Mouse (Mus musculus) neural tube, embryonic 13.5 days (tissue): ENCODE measurements around the gene Tmprss11f. TPM values are rescaled to one million over a fixed set of nuclear protein-coding genes. Genes with fewer than 3 reads are reported as not detected.
"Not testable (repeated sequence)": the region's sequence is repeated elsewhere in the genome, so short reads cannot be mapped to it uniquely, and the experiment has no call there.

ENCODE experiments used
- ATAC-seq: fragments of 200-750 bp; cut with Nextera tagmentation; 2 replicates; pipeline ENCODE4 v1.8.0; 2017; ENCODE audit warnings: low read depth, mild to moderate bottlenecking, moderate TSS enrichment, moderate library complexity
- H3K27ac ChIP-seq: fragments of 300-500 bp; sonication (generic); replicated peaks from 2 replicates; pipeline ENCODE4 v1.5.1; 2015; ENCODE audit warnings: moderate library complexity, mild to moderate bottlenecking, inconsistent platforms
- H3K27me3 ChIP-seq: fragments of 300-500 bp; sonication (generic); 2 replicates; pipeline ENCODE4 v1.6.1; 2015; ENCODE audit warnings: mild to moderate bottlenecking, inconsistent platforms
- H3K36me3 ChIP-seq: fragments of 300-500 bp; sonication (generic); 2 replicates; pipeline ENCODE4 v1.6.1; 2015; ENCODE audit warnings: mild to moderate bottlenecking, inconsistent platforms
- H3K4me1 ChIP-seq: fragments of 300-500 bp; sonication (generic); replicated peaks from 2 replicates; pipeline ENCODE4 v1.6.1; 2015; ENCODE audit warnings: inconsistent platforms
- H3K4me2 ChIP-seq: fragments of 300-500 bp; sonication (generic); 2 replicates; pipeline ENCODE4 v1.6.1; 2015; ENCODE audit warnings: inconsistent platforms, mild to moderate bottlenecking, moderate library complexity
- H3K4me3 ChIP-seq: fragments of 300-500 bp; sonication (generic); 2 replicates; pipeline ENCODE4 v1.5.1; 2015; ENCODE audit warnings: mild to moderate bottlenecking, inconsistent platforms
- H3K9ac ChIP-seq: fragments of 300-500 bp; sonication (generic); 2 replicates; pipeline ENCODE4 v1.6.1; 2015; ENCODE audit warnings: moderate library complexity, mild to moderate bottlenecking, inconsistent platforms
- H3K9me3 ChIP-seq: fragments of 300-500 bp; sonication (generic); 2 replicates; pipeline ENCODE4 v1.6.1; 2016; ENCODE audit warnings: inconsistent platforms
- WGBS: fragments of 180-500 bp; shearing (Covaris S2); methylation state at CpG from one replicate; pipeline ENCODE4 v1.1.7; 2015; 5-methylcytosine and 5-hydroxymethylcytosine counted together
- polyA plus RNA-seq: library from polyadenylated mRNA; unstranded; fragments of >200 nt; fragmentation: Nextera tagmentation; extraction: Ambion mirVana; gene quantifications from 2 replicates; pipeline ENCODE4 v1.2.1, GENCODE M21; 2015

The Tmprss11f gene
- polyA plus RNA-seq, result not detected in 2 replicates

GRCm38 (mm10) chr5:86632324-86632723 lies at the start of gene Tmprss11f:
Gene Tmprss11f, minus strand, starts transcription at chr5:86632424.
- Histone ChIP-seq H3K27ac (no peak within 1 kb of the TSS), H3K4me1 (no peaks in the 10 kb centered on the region), H3K4me3 (no peak within 1 kb of the TSS), H3K4me2 (no peak within 1 kb of the TSS), H3K36me3 (no peaks in the 10 kb centered on the region), H3K27me3 (no peaks in the 10 kb centered on the region), H3K9me3 (no peaks in the 10 kb centered on the region), H3K9ac (no peak within 1 kb of the TSS)
- no peak for ATAC-seq
- 72% methylated on average over 5 of the region's 5 CpGs for WGBS

GRCm38 (mm10) chr5:86676262-86676661 lies 44.0 kb upstream of the Tmprss11f start, which contains the start of gene Tmprss11b:
Gene Tmprss11b, minus strand, starts transcription at chr5:86676362.
- H3K27me3 ChIP-seq, result no peaks in the 10 kb centered on the region
- no peak for ATAC-seq
- H3K9ac ChIP-seq, result no peak within 1 kb of the TSS
- H3K4me1 ChIP-seq, result no peaks in the 10 kb centered on the region
- no peak within 1 kb of the TSS for H3K27ac ChIP-seq
- no peak within 1 kb of the TSS for H3K4me3 ChIP-seq
- no peaks in the 10 kb centered on the region for H3K9me3 ChIP-seq
- H3K4me2 ChIP-seq, result no peak within 1 kb of the TSS
- H3K36me3 ChIP-seq, result no peaks in the 10 kb centered on the region
- WGBS, result 83% methylated on average over 5 of the region's 5 CpGs

- H3K27ac ChIP-seq, H3K4me3 ChIP-seq, H3K27me3 ChIP-seq, H3K9ac ChIP-seq, H3K9me3 ChIP-seq, H3K36me3 ChIP-seq, H3K4me1 ChIP-seq, ATAC-seq, H3K4me2 ChIP-seq: not testable (repeated sequence)
- WGBS, result 30% methylated on average over 4 of the region's 4 CpGs
These were observed 17.0 kb upstream of the Tmprss11f start for GRCm38 (mm10) chr5:86649185-86649584.

- Histone ChIP-seq H3K27me3 (no peaks in the 10 kb centered on the region), H3K4me3 (no peak overlapping the region), H3K9ac (no peak overlapping the region), H3K4me1 (no peaks in the 10 kb centered on the region), H3K27ac (no peak overlapping the region), H3K36me3 (no peaks in the 10 kb centered on the region), H3K4me2 (no peak overlapping the region), H3K9me3 (no peaks in the 10 kb centered on the region)
- no peak for ATAC-seq
- 63% methylated on average over 3 of the region's 3 CpGs for WGBS
These were observed 8.6 kb upstream of the Tmprss11f start for GRCm38 (mm10) chr5:86640795-86641194.

- no peak for ATAC-seq
- no peak overlapping the region for H3K4me3 ChIP-seq
- WGBS, result 86% methylated on average over 2 of the region's 2 CpGs
- H3K4me1 ChIP-seq, result no peaks in the 10 kb centered on the region
- H3K36me3 ChIP-seq, result no peaks in the 10 kb centered on the region
- H3K9me3 ChIP-seq, result no peaks in the 10 kb centered on the region
- H3K4me2 ChIP-seq, result no peak overlapping the region
- H3K27ac ChIP-seq, result no peak overlapping the region
- no peak overlapping the region for H3K9ac ChIP-seq
- H3K27me3 ChIP-seq, result no peaks in the 10 kb centered on the region
These were observed 1.5 kb downstream of the Tmprss11f start for GRCm38 (mm10) chr5:86630700-86631099.

GRCm38 (mm10) chr5:86621778-86622177 lies 10.4 kb downstream of the Tmprss11f start:
- Histone ChIP-seq H3K4me3 (no peak overlapping the region), H3K36me3 (no peaks in the 10 kb centered on the region), H3K27me3 (no peaks in the 10 kb centered on the region), H3K4me2 (no peak overlapping the region), H3K27ac (no peak overlapping the region), H3K4me1 (no peaks in the 10 kb centered on the region), H3K9ac (no peak overlapping the region), H3K9me3 (no peaks in the 10 kb centered on the region)
- WGBS, result 78% methylated on average over 1 of the region's 1 CpGs
- ATAC-seq, result no peak

GRCm38 (mm10) chr5:86585896-86586295 lies 46.3 kb downstream of the Tmprss11f start:
- H3K9me3 ChIP-seq, result no peaks in the 10 kb centered on the region
- WGBS, result 93% methylated on average over 3 of the region's 3 CpGs
- ATAC-seq, result no peak
- H3K4me2 ChIP-seq, result no peak overlapping the region
- no peak overlapping the region for H3K9ac ChIP-seq
- H3K27ac ChIP-seq, result no peak overlapping the region
- H3K27me3 ChIP-seq, result no peaks in the 10 kb centered on the region
- H3K36me3 ChIP-seq, result no peaks in the 10 kb centered on the region
- H3K4me1 ChIP-seq, result no peaks in the 10 kb centered on the region
- no peak overlapping the region for H3K4me3 ChIP-seq

- Histone ChIP-seq H3K27ac (no peak overlapping the region), H3K4me3 (no peak overlapping the region), H3K4me1 (no peaks in the 10 kb centered on the region), H3K27me3 (no peaks in the 10 kb centered on the region), H3K9me3 (no peaks in the 10 kb centered on the region), H3K4me2 (no peak overlapping the region), H3K36me3 (no peaks in the 10 kb centered on the region), H3K9ac (no peak overlapping the region)
- ATAC-seq, result no peak
- 92% methylated on average over 5 of the region's 5 CpGs for WGBS
These were observed 49.6 kb downstream of the Tmprss11f start for GRCm38 (mm10) chr5:86582618-86583017.

- Histone ChIP-seq H3K4me2 (no peak overlapping the region), H3K4me1 (no peaks in the 10 kb centered on the region), H3K27ac (no peak overlapping the region), H3K9me3 (no peaks in the 10 kb centered on the region), H3K27me3 (no peaks in the 10 kb centered on the region), H3K9ac (no peak overlapping the region), H3K4me3 (no peak overlapping the region), H3K36me3 (no peaks in the 10 kb centered on the region)
- WGBS, result 80% methylated on average over 5 of the region's 5 CpGs
- ATAC-seq, result no peak
These were observed 50.2 kb downstream of the Tmprss11f start for GRCm38 (mm10) chr5:86581998-86582397.

GRCm38 (mm10) chr5:86578761-86579160 lies 53.5 kb downstream of the Tmprss11f start:
- ATAC-seq, H3K4me1 ChIP-seq, H3K9me3 ChIP-seq, H3K4me2 ChIP-seq, H3K36me3 ChIP-seq, H3K9ac ChIP-seq, H3K27ac ChIP-seq, H3K27me3 ChIP-seq, H3K4me3 ChIP-seq: not testable (repeated sequence)
- 93% methylated on average over 8 of the region's 8 CpGs for WGBS

GRCm38 (mm10) chr5:86546693-86547092 lies 85.5 kb downstream of the Tmprss11f start:
- Histone ChIP-seq H3K9me3 (no peaks in the 10 kb centered on the region), H3K36me3 (no peaks in the 10 kb centered on the region), H3K4me2 (no peak overlapping the region), H3K9ac (no peak overlapping the region), H3K27me3 (no peaks in the 10 kb centered on the region), H3K4me1 (no peaks in the 10 kb centered on the region), H3K27ac (no peak overlapping the region), H3K4me3 (no peak overlapping the region)
- ATAC-seq, result no peak
- WGBS, result 98% methylated on average over 2 of the region's 2 CpGs

GRCm38 (mm10) chr5:86540601-86541000 lies 91.6 kb downstream of the Tmprss11f start:
- no peak for ATAC-seq
- H3K27me3 ChIP-seq, result no peaks in the 10 kb centered on the region
- H3K4me2 ChIP-seq, result no peak overlapping the region
- no peaks in the 10 kb centered on the region for H3K9me3 ChIP-seq
- no peaks in the 10 kb centered on the region for H3K36me3 ChIP-seq
- no peak overlapping the region for H3K9ac ChIP-seq
- H3K4me3 ChIP-seq, result no peak overlapping the region
- WGBS, result 87% methylated on average over 3 of the region's 3 CpGs
- no peaks in the 10 kb centered on the region for H3K4me1 ChIP-seq
- H3K27ac ChIP-seq, result no peak overlapping the region

- no peaks in the 10 kb centered on the region for H3K36me3 ChIP-seq
These were observed 103.5 kb downstream of the Tmprss11f start for GRCm38 (mm10) chr5:86528725-86529124.

More at GRCm38 (mm10) chr5:86528725-86529124, 103.5 kb downstream of the Tmprss11f start:
- no peak overlapping the region for H3K27ac ChIP-seq
- no peak overlapping the region for H3K9ac ChIP-seq
- no peaks in the 10 kb centered on the region for H3K27me3 ChIP-seq
- no peak overlapping the region for H3K4me3 ChIP-seq
- no peak overlapping the region for H3K4me2 ChIP-seq
- ATAC-seq, result no peak
- H3K4me1 ChIP-seq, result no peaks in the 10 kb centered on the region
- no peaks in the 10 kb centered on the region for H3K9me3 ChIP-seq
- WGBS, result 76% methylated on average over 2 of the region's 2 CpGs
